Mouse (Mus musculus): Measurements from ENCODE around the gene Ebf1. TPM values are rescaled to one million over a fixed set of nuclear protein-coding genes. Genes with fewer than 3 reads are reported as not detected.

The Ebf1 gene
- total RNA-seq, 2 experiments from 2014 or later = 5.9 to 6.7 TPM

DNA sequence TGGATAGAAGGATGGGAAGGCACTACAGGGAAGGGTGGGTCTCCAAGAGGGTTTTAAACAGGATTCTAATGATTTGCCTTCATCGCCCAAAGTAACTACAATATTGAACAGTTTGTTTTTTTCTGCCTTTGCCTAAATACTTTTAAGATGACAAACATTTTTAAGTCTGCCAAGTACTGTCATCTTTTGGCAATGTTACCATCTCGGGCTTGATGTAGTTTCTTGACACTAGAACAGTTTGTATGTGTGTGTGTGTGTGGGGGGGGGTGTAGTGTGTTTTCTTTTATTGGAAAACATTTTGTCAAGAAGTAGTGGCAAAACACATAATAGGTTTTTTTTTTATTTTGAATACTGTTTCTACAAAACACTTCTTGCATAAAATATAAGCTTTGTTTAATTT lies 111.2 kb downstream of the Ebf1 start:
- DNase-seq = no peak
- intact Hi-C loops (cut with DNase I) = no loop called here

DNA sequence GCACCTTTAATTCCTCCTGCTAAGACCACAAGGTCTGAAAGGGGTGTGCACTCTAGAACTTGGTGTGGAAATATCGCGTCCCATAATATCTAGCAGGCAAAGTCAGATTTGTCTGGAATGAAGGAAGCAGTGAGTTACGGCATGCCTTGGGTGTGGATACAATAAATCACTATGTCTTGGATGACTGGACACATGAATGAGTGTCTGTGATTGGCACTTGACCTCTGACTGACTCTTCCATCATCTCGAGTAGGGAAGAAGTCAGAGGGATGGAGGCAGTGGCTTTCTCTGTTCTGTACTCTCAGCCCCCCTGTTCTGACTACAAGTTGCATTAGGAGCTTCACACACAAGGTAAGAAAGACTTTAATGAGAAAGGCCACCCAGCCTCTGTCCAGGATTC lies 112.8 kb downstream of the Ebf1 start:
- DNase-seq = no peak
- intact Hi-C loops (cut with DNase I) = no loop called here

DNA sequence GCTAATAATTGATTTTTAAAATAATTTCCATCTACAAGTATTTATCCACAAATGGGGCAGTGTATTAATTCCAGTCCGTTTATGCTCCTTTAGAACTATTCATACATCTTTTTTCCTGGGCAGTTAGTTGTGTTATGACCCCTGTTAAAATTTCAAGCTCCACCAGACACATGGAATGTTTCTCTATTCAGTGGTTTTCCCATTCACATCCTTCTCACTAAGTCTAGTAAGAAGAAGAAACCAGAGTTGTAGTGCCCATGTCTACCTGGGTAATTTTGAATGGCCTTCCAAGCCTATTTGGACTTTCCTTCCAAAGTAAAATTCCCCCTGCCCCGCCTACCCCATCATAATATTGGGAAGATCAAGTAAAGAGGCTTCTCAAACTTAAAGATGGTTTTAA lies 114.6 kb downstream of the Ebf1 start:
- intact Hi-C loops (cut with DNase I) = no loop called here
- no peak for DNase-seq

GRCm38 (mm10) chr11:44733276-44733675 lies 116.2 kb downstream of the Ebf1 start:
- DNase-seq = no peak
- intact Hi-C loops (cut with DNase I) = no loop called here

DNA sequence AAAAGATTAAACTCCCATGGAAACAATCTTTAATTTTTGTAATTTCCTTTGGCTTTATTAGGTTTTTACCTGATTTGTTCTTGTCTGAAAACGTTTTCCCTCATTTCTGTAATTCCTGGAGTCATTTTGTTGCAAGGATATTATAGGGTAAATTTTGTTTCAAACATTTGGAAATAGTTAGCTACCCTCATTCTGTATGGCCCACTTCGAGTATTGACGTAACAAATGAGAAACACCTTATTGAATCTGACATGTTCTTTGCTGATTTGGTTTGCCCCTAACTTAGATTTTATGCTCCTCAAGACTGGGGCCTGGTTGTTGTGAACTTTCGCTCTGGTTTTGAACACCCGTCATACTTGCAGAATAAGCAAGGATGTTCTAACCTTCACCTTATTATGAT lies 120.9 kb downstream of the Ebf1 start:
- intact Hi-C loops (cut with DNase I) = no loop called here
- DNase-seq = no peak

DNA sequence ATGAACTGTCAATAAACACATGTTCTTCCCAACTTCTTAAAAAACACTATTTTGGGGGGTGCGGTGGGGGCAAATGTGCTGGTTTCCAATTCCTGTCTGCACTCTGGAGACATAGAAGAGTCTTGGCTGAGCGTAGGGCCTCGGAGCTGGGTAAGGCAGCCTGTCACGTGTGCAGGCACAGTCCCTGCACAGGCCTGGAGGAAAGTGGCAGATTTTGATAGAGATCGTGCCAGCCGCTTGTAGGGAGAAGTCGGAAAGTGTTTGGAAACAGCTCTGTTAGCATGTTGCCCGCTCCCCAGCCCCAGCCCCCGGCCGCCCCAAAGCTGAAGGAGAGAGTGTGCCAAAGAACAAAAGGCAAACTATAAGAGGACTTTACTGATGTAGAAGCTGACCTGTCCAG lies 121.7 kb downstream of the Ebf1 start:
- peak; percentile 54 for DNase-seq
- intact Hi-C loops (cut with DNase I) = no loop called here

DNA sequence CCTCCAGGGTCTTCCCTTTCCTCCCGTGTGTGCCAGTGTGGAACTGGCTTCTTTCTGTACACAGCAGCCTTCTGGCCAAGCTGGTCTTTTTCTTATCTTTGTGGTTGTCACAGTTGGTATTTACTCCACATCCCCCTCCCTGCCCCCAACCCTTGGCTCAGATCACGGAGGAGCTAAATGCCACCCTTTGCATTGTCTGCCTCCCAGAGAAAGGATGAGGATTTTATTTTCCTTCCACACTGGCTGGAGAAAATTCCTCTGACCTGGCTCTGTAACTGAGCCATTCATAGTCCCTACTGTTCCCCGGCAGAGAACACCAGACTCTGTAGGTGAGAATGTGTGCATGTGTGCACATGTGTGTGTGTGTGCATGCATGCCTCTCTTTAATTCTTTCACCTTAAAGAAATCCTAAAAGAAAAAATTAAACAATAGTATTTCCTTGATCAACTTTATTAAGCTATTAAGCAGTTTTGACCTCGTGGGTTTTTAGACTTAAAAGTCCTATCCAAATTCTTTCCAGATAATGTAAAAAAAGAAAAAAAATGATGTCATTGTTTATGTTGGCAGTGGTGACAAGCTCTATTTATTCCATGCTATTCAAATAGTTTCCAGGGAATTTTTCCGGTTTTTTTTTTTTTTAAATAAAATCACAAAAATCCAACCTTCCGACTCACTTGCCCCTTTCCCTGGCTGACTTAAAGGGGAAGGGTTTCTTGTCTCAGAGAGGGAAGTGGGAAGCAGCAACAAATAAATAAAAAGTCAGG lies 123.3 kb downstream of the Ebf1 start:
- DNase-seq = peak; percentile 43
- intact Hi-C loops (cut with DNase I) = no loop called here

DNA sequence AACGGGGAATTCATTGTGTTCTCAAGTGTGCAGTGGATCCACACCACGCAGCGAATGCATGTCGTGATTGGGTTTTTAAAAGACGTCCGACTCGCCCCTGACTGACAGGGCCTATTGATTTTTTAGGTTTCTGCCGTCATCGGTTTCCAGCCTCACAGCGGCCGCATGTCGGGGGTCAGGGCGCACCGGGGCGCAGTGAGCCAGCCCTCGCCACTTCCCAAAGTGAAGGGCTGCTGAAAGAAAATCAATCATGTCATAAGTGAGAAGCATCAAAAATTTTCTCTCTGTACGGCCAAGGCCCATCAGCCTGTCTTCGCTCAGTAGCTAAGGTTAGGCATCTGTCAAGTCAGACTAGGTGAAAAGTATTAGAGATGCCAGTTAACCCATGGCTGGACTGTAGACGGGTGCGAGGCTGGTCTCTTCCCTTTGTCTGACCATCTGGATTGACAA lies 124.0 kb downstream of the Ebf1 start:
- intact Hi-C loops (cut with DNase I) = no loop called here
- DNase-seq = no peak

GRCm38 (mm10) chr11:44744446-44744845 lies 127.3 kb downstream of the Ebf1 start:
- DNase-seq = no peak
- intact Hi-C loops (cut with DNase I) = no loop called here

GRCm38 (mm10) chr11:44745946-44746345 lies 128.8 kb downstream of the Ebf1 start:
- no peak for DNase-seq
- intact Hi-C loops (cut with DNase I) = no loop called here

- no peak for DNase-seq
- intact Hi-C loops (cut with DNase I) = no loop called here
Observed at GRCm38 (mm10) chr11:44746731-44747130, 129.6 kb downstream of the Ebf1 start.

- intact Hi-C loops (cut with DNase I) = no loop called here
Observed at GRCm38 (mm10) chr11:44749309-44749708, 132.2 kb downstream of the Ebf1 start.

DNA sequence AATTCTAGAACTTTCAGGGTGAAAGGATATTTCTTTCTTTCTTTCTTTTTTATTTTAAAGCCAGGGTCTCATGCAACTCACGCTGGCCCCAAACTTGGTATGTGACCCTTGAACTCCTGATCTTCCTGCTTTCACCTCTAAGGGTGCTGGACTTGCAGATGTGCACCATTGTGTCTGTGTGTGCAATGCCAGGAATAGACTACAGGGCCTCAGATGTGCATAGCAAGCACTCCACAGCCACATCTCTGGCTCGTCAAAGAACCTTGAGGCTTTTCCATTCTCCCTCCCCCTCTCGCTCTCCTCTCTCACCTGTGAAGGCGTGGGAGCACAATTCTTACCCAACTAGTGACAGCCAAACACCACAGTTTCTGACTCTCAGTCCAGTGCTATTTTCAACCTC lies 137.2 kb downstream of the Ebf1 start:
- no peak for DNase-seq
- intact Hi-C loops (cut with DNase I) = no loop called here

More at GRCm38 (mm10) chr11:44749309-44749708, 132.2 kb downstream of the Ebf1 start:
- no peak for DNase-seq

- DNase-seq = no peak
- intact Hi-C loops (cut with DNase I) = no loop called here
Observed at GRCm38 (mm10) chr11:44756321-44756720, 139.2 kb downstream of the Ebf1 start.

GRCm38 (mm10) chr11:44758857-44759256 lies 141.7 kb downstream of the Ebf1 start:
- DNase-seq = no peak
- intact Hi-C loops (cut with DNase I) = no loop called here

DNA sequence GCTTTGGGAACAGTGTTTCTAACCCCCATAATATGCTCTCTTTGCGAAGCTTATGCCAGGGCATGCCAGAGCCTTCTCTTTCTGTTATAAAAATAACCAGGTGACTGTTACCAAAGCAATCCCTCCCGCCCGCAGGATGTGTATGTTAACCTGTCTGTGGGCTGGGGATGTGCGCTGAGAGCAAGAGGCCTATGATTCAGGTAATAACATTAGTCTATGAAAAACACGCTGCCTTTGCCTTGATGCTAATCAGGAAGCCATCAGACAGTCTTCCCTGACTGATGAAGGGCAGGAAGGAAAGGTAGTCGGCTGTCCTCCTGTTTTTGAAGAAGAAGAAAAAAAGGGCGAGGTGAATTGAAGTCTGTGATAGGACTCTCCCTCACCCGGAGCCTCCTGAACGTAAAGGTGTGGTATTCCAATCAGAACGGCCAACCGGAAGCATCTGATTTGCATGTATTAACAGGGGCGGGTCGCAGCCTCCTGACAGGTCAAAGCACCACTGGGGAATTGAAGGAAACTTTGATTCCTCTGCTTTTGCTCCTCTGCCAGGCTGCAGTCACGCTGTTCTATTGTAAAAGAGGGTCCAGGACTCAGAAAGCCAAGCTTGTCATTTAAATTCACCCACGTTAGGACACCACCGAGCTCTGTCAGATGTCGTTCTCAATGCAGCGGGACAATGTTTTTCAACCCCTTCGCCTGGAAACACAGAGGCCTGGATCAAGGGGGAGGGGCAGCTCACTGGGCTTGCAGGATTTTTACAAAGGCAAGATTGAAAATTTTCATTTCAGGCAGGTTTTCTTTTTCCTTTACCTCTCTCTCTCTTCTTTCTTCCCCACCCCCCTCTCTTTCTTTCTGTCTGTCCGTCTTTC lies 144.2 kb downstream of the Ebf1 start:
- intact Hi-C loops (cut with DNase I) = no loop called here
- no peak for DNase-seq

DNA sequence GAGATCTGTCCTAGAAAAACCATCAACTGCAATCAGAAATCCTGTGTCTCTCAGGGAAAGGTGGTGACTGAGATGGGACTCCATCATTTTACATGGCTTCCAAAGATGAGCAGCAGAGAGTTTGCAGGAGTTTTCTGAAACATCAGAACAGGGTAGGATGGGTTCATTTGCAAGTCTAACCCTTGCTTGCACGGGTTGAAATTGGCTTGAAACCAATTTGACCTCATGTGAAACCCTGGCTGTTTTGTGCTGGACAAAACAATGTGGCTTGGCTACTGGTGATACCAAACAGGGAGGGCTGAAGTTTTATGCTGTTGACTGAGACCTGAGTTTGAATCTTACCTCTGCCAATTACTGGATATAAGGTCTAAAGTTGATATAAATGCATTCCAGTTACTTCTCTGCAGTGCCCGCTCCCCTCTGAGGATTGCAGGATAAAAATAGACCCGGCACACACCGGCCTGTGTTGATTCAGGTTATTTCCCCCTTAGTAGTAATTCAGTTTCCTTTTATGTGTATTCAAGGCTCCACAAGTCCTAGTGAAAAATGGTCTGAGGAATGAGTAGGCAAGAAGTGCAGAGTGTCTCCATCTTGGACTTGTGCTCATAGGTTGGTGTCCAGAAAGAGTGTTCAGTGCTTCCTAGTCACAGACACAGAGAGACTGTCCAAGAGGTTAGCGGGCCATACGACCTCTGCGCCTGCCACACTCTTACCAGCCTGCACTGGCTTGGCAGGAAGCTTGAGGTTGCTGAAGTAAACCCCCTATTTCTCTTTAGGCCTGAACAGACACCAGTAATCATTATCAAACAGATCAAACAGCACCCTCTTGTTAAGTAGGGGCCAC lies 147.1 kb downstream of the Ebf1 start:
- DNase-seq = no peak
- intact Hi-C loops (cut with DNase I) = no loop called here

GRCm38 (mm10) chr11:44764988-44765387 lies 147.9 kb downstream of the Ebf1 start:
- DNase-seq = no peak
- intact Hi-C loops (cut with DNase I) = no loop called here

GRCm38 (mm10) chr11:44766246-44766645 lies 149.1 kb downstream of the Ebf1 start:
- intact Hi-C loops (cut with DNase I) = no loop called here
- no peak for DNase-seq

DNA sequence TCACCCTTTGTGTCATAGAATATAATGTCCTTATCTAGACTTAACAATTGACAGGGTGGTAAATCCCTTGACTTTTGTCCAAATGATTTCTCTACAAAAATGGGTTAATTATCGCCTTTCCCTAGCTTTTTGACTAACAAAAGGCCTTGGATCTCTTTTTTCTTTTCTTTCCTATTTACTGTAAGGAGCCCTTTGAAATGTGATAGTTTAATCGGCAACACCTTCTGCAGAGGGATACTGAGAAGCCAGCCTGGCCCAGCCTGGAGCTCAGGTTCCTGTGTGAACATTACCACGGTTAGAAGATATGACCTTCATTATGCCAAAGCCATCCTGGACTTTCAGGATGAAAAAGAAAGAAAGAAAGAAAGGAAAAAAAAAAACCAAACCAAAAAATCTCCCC lies 150.2 kb downstream of the Ebf1 start:
- intact Hi-C loops (cut with DNase I) = no loop called here
- no peak for DNase-seq

- DNase-seq = no peak
- intact Hi-C loops (cut with DNase I) = no loop called here
Observed at GRCm38 (mm10) chr11:44768346-44768745, 151.2 kb downstream of the Ebf1 start.

Data from left cerebral cortex, postnatal 4 days (tissue).